Mouse (Mus musculus) neural tube, embryonic 12.5 days (tissue): ENCODE results near the gene Mydgf. TPM values are rescaled to one million over a fixed set of nuclear protein-coding genes. Genes with fewer than 3 reads are reported as not detected.

Experiments
- ATAC-seq: fragments of 200-750 bp; cut with Nextera tagmentation; 2 replicates; pipeline ENCODE4 v1.8.0; 2017; ENCODE audit warnings: low read depth, mild to moderate bottlenecking, moderate TSS enrichment, moderate library complexity; ENCODE audit not compliant: low FRiP score
- H3K27ac ChIP-seq: fragments of 300-500 bp; sonication (generic); 2 replicates; pipeline ENCODE4 v1.5.1; 2016
- H3K27me3 ChIP-seq: fragments of 300-500 bp; sonication (generic); replicated peaks from 2 replicates; pipeline ENCODE4 v1.6.1; 2016; ENCODE audit warnings: mild to moderate bottlenecking
- H3K36me3 ChIP-seq: fragments of 300-500 bp; sonication (generic); 2 replicates; pipeline ENCODE4 v1.6.1; 2016; ENCODE audit warnings: mild to moderate bottlenecking
- H3K4me1 ChIP-seq: fragments of 300-500 bp; sonication (generic); 2 replicates; pipeline ENCODE4 v1.6.1; 2016
- H3K4me2 ChIP-seq: fragments of 300-500 bp; sonication (generic); replicated peaks from 2 replicates; pipeline ENCODE4 v1.6.1; 2016; ENCODE audit warnings: mild to moderate bottlenecking
- H3K4me3 ChIP-seq: fragments of 300-500 bp; sonication (generic); 2 replicates; pipeline ENCODE4 v1.5.1; 2016
- H3K9ac ChIP-seq: fragments of 300-500 bp; sonication (generic); 2 replicates; pipeline ENCODE4 v1.6.1; 2016; ENCODE audit warnings: mild to moderate bottlenecking
- H3K9me3 ChIP-seq: fragments of 300-500 bp; sonication (generic); 2 replicates; pipeline ENCODE4 v1.6.1; 2016; ENCODE audit warnings: mild to moderate bottlenecking
- WGBS: fragments of 180-500 bp; shearing (Covaris S2); methylation state at CpG from one replicate; pipeline ENCODE4 v1.1.7; 2016; 5-methylcytosine and 5-hydroxymethylcytosine counted together
- polyA plus RNA-seq: library from polyadenylated mRNA; unstranded; fragments of >200 nt; fragmentation: Nextera tagmentation; extraction: Ambion mirVana; gene quantifications from 2 replicates; pipeline ENCODE4 v1.2.1, GENCODE M21; 2016

Mydgf gene
- polyA plus RNA-seq, 1 experiment from 2014 or later = 65.9 TPM

DNA sequence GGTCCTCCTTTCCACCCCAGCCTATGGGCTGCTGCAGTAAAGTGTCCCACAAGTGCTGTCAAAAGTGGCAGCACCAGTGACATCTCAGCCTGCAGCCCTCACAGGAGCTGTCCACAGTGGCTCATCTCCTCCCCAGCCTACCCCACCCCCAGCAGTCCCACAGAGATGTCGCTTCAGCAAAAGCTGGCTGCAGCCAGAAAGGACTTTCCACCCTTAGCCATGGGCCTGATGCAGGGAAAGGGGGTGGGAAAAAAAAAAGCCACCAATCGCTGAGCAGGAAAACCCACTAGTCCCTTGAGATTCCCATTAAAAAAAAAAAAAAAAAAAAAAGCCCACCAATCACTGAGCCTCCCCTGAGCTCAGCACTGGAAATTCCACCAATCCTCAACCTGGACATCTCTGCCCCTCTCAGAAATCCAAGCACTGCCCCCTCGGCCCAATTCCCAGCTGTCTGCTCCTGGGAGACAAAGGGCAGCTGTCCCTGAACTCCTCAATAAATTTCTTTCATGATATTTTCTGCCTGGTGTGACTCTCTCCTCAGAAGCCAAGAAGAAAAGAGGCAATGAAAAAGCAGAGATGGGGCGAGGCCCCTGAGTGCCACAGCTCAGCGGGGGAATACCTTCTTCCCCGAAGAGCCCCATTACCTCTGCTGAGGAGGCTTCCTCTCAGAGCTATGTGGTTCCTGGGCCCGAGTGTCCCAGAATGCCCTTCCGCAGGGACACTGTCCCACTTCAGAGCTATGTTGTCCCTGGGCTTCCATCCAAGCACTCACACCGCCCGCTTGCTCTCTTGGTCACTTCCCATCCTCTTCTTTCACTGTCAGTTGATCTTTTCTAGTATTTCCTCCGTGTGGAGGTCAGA, 1.8 kb upstream of the Mydgf start:
- Histone ChIP-seq H3K27ac (peak overlapping the region; percentile 33; the same call in 1 of the 2 replicates), H3K4me2 (peak overlapping the region; percentile 92; the same call in 1 of the 2 replicates), H3K36me3 (peaks cover 56% of the 10 kb centered on the region), H3K4me1 (peaks cover 30% of the 10 kb centered on the region), H3K9me3 (no peaks in the 10 kb centered on the region), H3K4me3 (no peak overlapping the region), H3K9ac (0 out of 2 replicates have a peak overlapping the region, but pooled peaks have one; percentile 18), H3K27me3 (no peaks in the 10 kb centered on the region)
- 30% methylated on average over 11 of the region's 11 CpGs for WGBS
- peak; percentile 61; the same call in 1 of the 2 replicates for ATAC-seq

DNA sequence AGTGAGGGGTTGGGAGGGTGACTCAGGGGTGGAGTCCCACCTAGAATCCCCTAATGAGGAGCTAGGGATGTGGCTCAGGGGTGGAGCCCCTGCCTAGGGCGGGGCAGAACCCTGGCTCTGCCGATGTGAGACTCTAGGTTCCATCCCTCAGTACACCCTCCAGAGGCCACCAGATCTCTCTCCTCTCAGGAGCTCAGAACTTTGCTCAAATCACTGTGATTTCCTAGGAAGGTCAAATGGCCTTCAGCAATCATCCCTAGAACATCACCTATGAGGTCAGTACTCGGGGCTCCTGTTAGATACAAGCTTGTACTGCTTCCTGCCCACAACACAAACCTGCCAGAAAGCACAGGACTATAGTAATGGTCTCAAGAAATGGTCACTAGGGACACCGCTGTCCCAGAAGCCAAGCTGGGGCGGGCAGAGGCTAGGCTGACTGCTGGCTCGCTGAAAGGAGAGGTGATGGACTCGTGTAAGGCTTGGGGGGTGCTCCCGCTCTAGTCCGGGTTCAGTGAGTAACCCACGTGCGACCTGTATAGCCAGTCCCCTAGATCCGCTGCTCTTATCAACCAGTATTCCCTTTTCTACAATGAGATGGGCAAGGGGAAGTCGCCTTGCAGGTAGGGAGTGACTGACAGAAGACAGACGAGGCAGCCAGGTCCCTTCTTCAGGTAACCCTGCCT, 604 bp downstream of the Mydgf start:
- Histone ChIP-seq H3K4me3 (peak overlapping the region; percentile 71), H3K27me3 (no peaks in the 10 kb centered on the region), H3K27ac (no peak overlapping the region), H3K4me1 (peaks cover 30% of the 10 kb centered on the region), H3K9ac (peak overlapping the region; percentile 71), H3K36me3 (peaks cover 53% of the 10 kb centered on the region), H3K4me2 (peak overlapping the region; percentile 92), H3K9me3 (no peaks in the 10 kb centered on the region)
- WGBS = 2% methylated on average over 14 of the region's 14 CpGs
- ATAC-seq = peak; percentile 18

DNA sequence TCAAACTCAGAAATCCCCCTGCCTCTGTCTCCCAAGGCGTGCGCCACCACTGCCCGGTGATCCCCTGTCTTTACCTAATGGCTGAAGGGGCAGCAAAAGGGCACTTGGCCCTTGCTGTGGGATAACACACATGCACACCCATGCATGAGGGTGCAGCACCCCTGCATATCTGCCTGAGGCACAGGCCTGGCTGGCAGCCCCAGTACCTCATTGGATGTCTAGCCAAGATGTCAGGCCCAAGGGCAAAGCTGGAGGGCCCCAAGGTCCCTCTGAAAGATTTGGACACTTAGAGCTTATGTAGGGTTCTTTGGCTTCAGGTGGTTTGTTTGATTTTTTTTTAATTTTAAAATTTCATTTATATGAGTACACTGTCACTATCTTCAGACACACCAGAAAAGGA, 8.3 kb downstream of the Mydgf start:
- Histone ChIP-seq H3K4me2 (no peak overlapping the region), H3K9ac (no peak overlapping the region), H3K27ac (no peak overlapping the region), H3K27me3 (no peaks in the 10 kb centered on the region), H3K36me3 (peaks cover 58% of the 10 kb centered on the region), H3K4me3 (no peak overlapping the region), H3K9me3 (no peaks in the 10 kb centered on the region), H3K4me1 (peaks cover 6% of the 10 kb centered on the region)
- WGBS = 95% methylated on average over 3 of the region's 3 CpGs
- no peak for ATAC-seq

DNA sequence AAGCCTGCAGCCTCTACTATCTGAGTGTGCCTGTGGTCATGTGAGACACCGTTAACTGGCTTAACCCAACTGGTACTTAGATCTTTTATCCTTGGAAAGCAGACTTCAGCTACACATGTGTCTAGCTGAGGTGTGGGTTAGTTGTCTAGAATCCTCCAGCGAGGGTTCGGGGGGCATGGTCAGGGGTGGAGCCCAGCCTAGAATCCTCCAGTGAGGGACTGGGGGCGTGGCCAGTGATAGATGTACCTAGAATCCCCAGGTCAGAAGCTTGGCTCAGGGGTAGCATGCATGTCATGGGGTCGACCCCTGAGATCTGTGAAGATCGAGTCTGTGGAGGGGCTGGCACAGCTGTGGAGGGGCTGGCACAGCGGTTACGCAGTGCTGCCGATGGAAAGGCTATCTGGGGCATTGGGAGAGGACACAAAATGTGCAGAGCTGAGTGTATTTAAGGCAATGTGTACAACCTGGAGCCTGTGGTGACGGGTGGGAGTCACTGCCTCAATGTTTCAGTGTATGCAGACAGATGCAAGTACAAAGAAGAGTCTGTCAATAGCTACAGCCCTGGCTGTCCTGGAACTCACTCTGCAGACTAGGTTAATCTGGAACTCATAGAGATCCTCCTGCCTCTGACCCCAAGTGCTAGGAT, 10.2 kb downstream of the Mydgf start:
- WGBS = 62% methylated on average over 10 of the region's 10 CpGs
- H3K27ac ChIP-seq = no peak overlapping the region
- H3K4me3 ChIP-seq = no peak overlapping the region
- no peaks in the 10 kb centered on the region for H3K9me3 ChIP-seq
- no peak overlapping the region for H3K4me2 ChIP-seq
- no peak overlapping the region for H3K9ac ChIP-seq
- H3K36me3 ChIP-seq = peaks cover 41% of the 10 kb centered on the region
- no peak for ATAC-seq
- H3K4me1 ChIP-seq = peaks cover 15% of the 10 kb centered on the region
- no peaks in the 10 kb centered on the region for H3K27me3 ChIP-seq

DNA sequence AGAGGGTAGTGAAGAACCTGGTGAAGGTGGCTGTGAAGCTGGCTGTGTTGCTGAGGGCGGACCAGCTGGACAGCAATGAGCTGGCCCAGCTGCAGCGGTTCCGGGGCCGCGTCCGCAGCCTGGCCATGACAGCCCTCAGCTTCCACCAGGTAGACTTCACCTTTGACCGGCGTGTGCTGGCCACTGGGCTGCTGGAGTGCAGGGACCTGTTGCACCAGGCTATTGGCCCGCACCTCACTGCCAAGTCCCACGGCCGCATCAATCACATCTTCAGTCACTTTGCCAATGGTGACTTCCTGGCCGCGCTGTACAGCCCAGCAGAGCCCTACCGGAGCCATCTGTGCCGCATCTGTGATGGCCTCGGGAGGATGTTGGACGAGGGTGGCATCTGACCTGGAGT, 11.8 kb downstream of the Mydgf start:
- no peak overlapping the region for H3K27ac ChIP-seq
- 93% methylated on average over 17 of the region's 17 CpGs for WGBS
- ATAC-seq = no peak

DNA sequence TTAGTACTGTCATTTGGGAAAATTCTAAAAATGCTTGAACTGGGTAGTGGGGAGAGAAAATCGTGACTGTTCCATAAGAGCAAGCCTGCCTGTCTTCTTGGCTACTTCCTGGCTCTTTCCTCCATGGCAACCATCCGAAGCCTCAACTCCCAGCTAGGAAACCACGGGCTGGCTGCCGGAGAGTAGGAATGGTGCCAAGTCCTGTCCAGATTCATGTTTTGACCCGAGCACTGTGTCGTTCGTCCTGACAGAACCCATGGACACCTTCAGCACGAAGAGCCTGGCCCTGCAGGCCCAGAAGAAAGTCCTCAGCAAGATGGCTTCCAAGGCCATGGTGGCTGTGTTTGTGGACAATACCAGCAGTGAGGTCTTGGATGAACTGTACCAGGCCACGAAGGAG, 12.3 kb downstream of the Mydgf start:
- 83% methylated on average over 9 of the region's 9 CpGs for WGBS
- H3K4me2 ChIP-seq = no peak overlapping the region
- H3K27me3 ChIP-seq = no peaks in the 10 kb centered on the region
- peaks cover 21% of the 10 kb centered on the region; the same call in 1 of the 2 replicates for H3K36me3 ChIP-seq
- no peaks in the 10 kb centered on the region for H3K9me3 ChIP-seq
- no peak overlapping the region for H3K27ac ChIP-seq
- ATAC-seq = no peak
- H3K4me1 ChIP-seq = peaks cover 15% of the 10 kb centered on the region
- H3K9ac ChIP-seq = no peak overlapping the region
- H3K4me3 ChIP-seq = no peak overlapping the region

More for the DNA sequence above, 11.8 kb downstream of the Mydgf start:
- Histone ChIP-seq H3K4me3 (no peak overlapping the region), H3K4me2 (no peak overlapping the region), H3K4me1 (peaks cover 15% of the 10 kb centered on the region), H3K36me3 (peaks cover 26% of the 10 kb centered on the region), H3K9ac (no peak overlapping the region), H3K27me3 (no peaks in the 10 kb centered on the region), H3K9me3 (no peaks in the 10 kb centered on the region)

DNA sequence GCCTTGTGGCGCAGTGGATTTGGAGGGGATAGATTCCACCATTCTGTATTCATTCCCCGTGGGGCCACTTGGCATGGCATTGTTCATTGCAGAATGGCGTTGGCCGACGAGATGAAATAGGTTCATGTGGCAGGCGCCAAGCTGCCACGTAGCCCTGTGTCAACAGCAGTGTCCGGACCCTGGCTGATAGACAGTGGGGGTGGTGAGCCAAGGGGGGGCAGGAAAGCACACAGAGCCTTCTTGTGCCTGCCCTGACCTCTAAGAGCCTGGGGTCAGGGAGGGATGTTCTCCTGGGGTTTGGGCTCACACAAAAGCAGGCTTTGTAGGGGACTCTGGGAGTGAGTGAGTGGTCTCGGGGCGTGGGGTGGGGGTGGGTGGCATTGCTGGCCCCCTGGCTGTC, 13.1 kb downstream of the Mydgf start:
- Histone ChIP-seq H3K4me2 (0 out of 2 replicates have a peak overlapping the region, but pooled peaks have one; percentile 8), H3K4me1 (peaks cover 19% of the 10 kb centered on the region), H3K36me3 (peaks cover 15% of the 10 kb centered on the region; the same call in 1 of the 2 replicates), H3K9ac (peak overlapping the region; percentile 33; the same call in 1 of the 2 replicates), H3K27ac (no peak overlapping the region), H3K9me3 (no peaks in the 10 kb centered on the region), H3K4me3 (no peak overlapping the region), H3K27me3 (no peaks in the 10 kb centered on the region)
- WGBS = 25% methylated on average over 10 of the region's 10 CpGs
- ATAC-seq = 0 out of 2 replicates have a peak, but pooled peaks have one; percentile 8

DNA sequence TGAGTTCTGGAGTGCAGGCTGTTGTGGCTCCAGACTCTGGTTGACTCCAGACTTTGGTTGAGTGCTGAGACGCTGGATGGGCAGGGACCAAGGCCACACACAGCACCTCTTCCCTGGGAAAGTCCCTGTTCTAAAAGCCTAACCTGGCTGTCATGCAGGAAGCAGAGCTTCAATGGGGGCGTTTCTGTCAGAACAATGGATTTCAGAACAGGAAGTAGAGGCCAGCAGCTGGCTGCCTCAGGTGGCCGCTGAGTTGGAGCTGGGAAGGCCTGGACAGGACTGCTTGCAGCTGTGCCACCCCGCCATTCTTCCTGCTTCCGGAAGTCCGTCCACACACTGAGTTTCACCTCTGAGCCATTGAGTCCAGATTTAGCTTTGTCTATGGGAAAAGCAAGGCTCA, 13.9 kb downstream of the Mydgf start:
- no peak overlapping the region for H3K4me2 ChIP-seq
- WGBS = 66% methylated on average over 6 of the region's 6 CpGs
- no peak overlapping the region for H3K27ac ChIP-seq
- H3K4me3 ChIP-seq = no peak overlapping the region
- H3K4me1 ChIP-seq = peaks cover 23% of the 10 kb centered on the region
- no peak for ATAC-seq
- no peak overlapping the region for H3K9ac ChIP-seq
- H3K9me3 ChIP-seq = no peaks in the 10 kb centered on the region
- no peaks in the 10 kb centered on the region for H3K27me3 ChIP-seq
- peaks cover 9% of the 10 kb centered on the region; the same call in 1 of the 2 replicates for H3K36me3 ChIP-seq

DNA sequence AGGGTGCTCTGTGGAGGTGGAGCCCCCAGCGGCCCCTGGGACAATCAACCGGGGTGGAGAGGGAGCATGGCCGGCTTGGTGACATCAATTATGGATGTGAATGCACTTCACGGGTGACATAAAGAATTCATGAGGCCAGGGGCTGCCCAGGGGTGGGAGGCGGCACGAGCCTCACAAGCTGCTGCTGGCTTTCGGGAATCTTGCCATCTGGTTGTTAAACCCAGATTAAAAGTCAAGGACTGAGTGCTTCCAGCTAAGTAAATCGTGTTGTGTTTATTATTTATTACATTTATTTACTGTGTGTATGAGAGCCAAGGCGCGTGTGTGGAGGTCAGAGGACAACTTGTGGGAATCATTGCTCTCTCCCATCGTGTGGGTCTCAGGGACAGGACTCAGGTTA, 18.0 kb downstream of the Mydgf start:
- Histone ChIP-seq H3K4me3 (no peak overlapping the region), H3K36me3 (no peaks in the 10 kb centered on the region), H3K9ac (0 out of 2 replicates have a peak overlapping the region, but pooled peaks have one; percentile 35), H3K4me1 (peaks cover 35% of the 10 kb centered on the region), H3K4me2 (peak overlapping the region; percentile 30; the same call in 1 of the 2 replicates), H3K27ac (no peak overlapping the region), H3K27me3 (no peaks in the 10 kb centered on the region), H3K9me3 (no peaks in the 10 kb centered on the region)
- no peak for ATAC-seq
- WGBS = 31% methylated on average over 11 of the region's 11 CpGs

DNA sequence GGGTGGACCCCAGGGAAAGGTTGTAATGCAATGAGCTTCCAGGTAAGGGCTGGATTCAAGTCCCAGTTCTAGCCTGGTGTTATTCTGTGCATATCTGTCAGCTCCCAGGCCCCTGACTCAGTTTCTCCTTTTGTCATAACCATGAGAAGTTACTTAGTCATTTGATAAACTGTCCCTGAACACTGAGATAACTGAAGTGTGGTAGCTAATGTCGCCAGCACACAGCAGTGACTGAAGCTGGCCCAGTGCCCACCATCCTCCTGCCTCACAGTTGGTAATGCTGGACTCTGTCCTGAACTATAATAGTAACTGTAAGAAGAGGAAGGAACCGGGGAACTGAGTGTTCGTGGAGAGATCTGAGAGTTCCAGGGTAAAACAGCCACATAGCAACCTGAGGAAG, 19.2 kb downstream of the Mydgf start:
- Histone ChIP-seq H3K27me3 (no peaks in the 10 kb centered on the region), H3K9me3 (no peaks in the 10 kb centered on the region), H3K4me3 (no peak overlapping the region), H3K36me3 (no peaks in the 10 kb centered on the region), H3K9ac (no peak overlapping the region), H3K4me2 (no peak overlapping the region), H3K4me1 (peaks cover 23% of the 10 kb centered on the region), H3K27ac (no peak overlapping the region)
- 83% methylated on average over 3 of the region's 3 CpGs for WGBS
- no peak for ATAC-seq

DNA sequence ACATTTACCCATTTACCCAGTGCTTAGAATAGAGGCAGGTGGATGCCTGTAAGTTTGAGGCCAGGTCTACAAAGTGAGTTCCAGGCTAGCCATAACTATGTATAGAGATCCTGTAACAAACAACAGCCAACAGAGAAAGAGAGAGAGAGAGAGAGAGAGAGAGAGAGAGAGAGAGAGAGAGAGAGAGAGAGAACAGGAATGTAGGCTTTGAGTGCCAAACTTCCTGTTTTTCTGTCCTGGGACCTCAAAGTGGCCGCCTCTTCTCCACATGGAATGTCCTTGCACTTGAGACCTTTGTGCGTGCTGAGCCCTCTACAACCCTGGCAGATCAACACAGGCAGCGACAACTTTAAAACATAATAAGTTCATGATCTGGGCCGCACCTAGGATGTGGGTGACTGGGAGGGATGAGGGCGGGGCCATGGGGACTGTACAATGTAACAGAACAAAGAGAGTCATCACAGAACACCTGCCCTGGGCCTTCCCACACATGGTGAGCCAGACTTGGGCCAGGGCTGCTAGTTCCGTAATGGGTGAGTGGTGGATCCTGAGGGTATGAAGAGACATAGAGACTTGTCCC, 20.1 kb downstream of the Mydgf start:
- H3K4me2 ChIP-seq = peak overlapping the region; percentile 69
- H3K4me1 ChIP-seq = peaks cover 23% of the 10 kb centered on the region
- H3K4me3 ChIP-seq = no peak overlapping the region
- H3K27me3 ChIP-seq = peaks cover 6% of the 10 kb centered on the region; the same call in 1 of the 2 replicates
- no peak overlapping the region for H3K9ac ChIP-seq
- H3K27ac ChIP-seq = no peak overlapping the region
- no peaks in the 10 kb centered on the region for H3K9me3 ChIP-seq
- WGBS = 80% methylated on average over 6 of the region's 6 CpGs
- no peaks in the 10 kb centered on the region for H3K36me3 ChIP-seq
- no peak for ATAC-seq
